Mouse (Mus musculus): ENCODE data around the gene Trpm5.

GRCm38 (mm10) chr7:143109696-143110095 is 15.3 kb upstream of the Trpm5 start:
- TF ChIP-seq ZNF384 (IDR thresholded peaks at IDR 0.05; ENCODE audit: low read depth, low read length): no peak
- TF ChIP-seq HCFC1 (IDR thresholded peaks at IDR 0.05; ENCODE audit: borderline replicate concordance, insufficient read depth, low read length): no peak

All from ES-E14 (cell line).